Mouse (Mus musculus) forebrain, embryonic 16.5 days (tissue): ENCODE measurements around the gene Irf7. TPM values are rescaled to one million over a fixed set of nuclear protein-coding genes. Genes with fewer than 3 reads are reported as not detected.

Experiments
- ATAC-seq: fragments of 200-750 bp; cut with Nextera tagmentation; 2 replicates; pipeline ENCODE4 v1.8.0; 2017; ENCODE audit warnings: mild to moderate bottlenecking, moderate library complexity
- H3K27ac ChIP-seq: fragments of 300-500 bp; sonication (generic); 2 replicates; pipeline ENCODE4 v1.5.1; 2014; ENCODE audit warnings: low read length, control low read depth
- H3K27me3 ChIP-seq: fragments of 300-500 bp; sonication (generic); replicated peaks from 2 replicates; pipeline ENCODE4 v1.6.1; 2014; ENCODE audit warnings: low read length; ENCODE audit not compliant: control insufficient read depth, insufficient read depth
- H3K36me3 ChIP-seq: fragments of 300-500 bp; sonication (generic); 2 replicates; pipeline ENCODE4 v1.6.1; 2014; ENCODE audit not compliant: control insufficient read depth, insufficient read depth
- H3K4me1 ChIP-seq: fragments of 300-500 bp; sonication (generic); replicated peaks from 2 replicates; pipeline ENCODE4 v1.6.1; 2014; ENCODE audit warnings: low read length; ENCODE audit not compliant: control insufficient read depth, insufficient read depth
- H3K4me2 ChIP-seq: fragments of 300-500 bp; sonication (generic); 2 replicates; pipeline ENCODE4 v1.6.1; 2014; ENCODE audit warnings: mild to moderate bottlenecking, low read length, control low read depth
- H3K4me3 ChIP-seq: fragments of 300-500 bp; sonication (generic); replicated peaks from 2 replicates; pipeline ENCODE4 v1.5.1; 2014; ENCODE audit warnings: mild to moderate bottlenecking, low read length, control low read depth
- H3K9ac ChIP-seq: fragments of 300-500 bp; sonication (generic); replicated peaks from 2 replicates; pipeline ENCODE4 v1.6.1; 2014; ENCODE audit warnings: low read depth, low read length, control low read depth
- H3K9me3 ChIP-seq: fragments of 300-500 bp; sonication (generic); 2 replicates; pipeline ENCODE4 v1.6.1; 2016; ENCODE audit warnings: low read length; ENCODE audit not compliant: control insufficient read depth
- WGBS: fragments of 180-500 bp; shearing (Covaris S2); extraction: QIAGEN DNeasy Blood & Tissue Kit; methylation state at CpG from one replicate; pipeline ENCODE4 v1.1.7; 2014; 5-methylcytosine and 5-hydroxymethylcytosine counted together
- polyA plus RNA-seq: library from polyadenylated mRNA; unstranded; fragments of >200 nt; fragmentation: Nextera tagmentation; extraction: Ambion mirVana; gene quantifications from 2 replicates; pipeline ENCODE4 v1.2.1, GENCODE M21; 2015

The Irf7 gene
- 0.76 and 1.9 TPM in 2 replicates for polyA plus RNA-seq

DNA sequence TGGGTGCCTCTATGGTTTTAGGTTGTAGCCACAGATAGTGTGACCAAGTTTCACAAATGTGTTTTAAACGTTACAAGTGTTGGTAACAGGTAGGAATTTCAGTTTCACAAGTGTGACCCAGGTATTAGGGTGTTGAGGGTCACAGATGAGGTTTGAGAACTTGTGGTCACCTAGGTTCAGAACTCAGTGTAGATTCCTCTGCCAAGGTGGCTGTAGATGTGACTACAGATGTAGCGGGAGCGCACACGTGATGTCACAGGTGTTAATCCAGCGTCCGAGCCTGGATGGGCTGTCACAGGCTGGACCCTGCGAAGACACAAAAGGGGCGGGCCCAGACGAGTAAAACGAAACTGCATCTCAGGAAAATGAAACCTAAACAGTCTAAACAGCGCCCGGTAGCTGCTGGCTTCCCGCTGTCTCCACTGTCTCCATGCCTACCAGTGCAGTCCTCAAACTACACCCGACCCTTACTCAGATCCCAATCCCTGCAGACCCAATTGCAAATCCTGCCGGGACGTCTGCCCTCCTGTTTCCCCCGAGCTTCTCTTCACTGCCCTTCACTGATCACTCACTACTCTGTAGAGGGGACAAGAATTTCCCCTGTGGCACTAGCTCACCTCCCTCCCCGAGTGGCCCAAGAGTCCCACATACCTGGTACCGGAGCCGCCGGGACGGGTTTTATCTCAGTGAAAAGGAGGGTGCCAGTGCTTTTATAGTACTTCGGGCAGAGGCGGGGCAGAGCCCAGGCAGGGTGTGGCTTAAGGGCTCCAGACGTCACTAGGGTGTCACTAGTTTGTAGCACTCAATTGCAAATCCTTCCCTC is at the start of gene Irf7:
Irf7 (minus strand) TSS at position 743 of the 823 bp plus-strand sequence.
- 10% methylated on average over 25 of the region's 25 CpGs for WGBS

DNA sequence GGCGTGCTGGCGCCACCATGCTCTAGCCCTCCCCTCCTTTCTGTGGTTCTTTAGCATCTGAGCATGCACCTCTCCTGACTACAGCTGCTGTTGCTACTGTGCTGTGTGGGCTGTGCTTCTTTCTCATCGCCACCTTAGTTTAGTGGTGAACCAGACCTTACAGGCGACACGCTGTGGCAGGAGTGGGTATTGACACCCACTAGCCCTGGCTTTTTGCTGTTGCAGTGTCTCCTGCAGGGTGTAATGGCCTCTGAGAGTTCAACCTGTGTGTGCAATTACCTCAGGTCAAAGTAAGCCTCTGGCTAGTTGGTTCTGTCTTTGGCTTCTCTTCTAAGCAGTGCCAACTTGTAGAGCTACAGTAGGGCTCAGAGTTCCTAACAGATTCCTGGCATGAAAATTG is 49.7 kb upstream of the Irf7 start:
- no peak for ATAC-seq
- Histone ChIP-seq H3K4me1 (no peaks in the 10 kb centered on the region), H3K27me3 (no peaks in the 10 kb centered on the region), H3K9me3 (no peaks in the 10 kb centered on the region), H3K36me3 (peaks cover 57% of the 10 kb centered on the region), H3K4me2 (no peak overlapping the region), H3K27ac (no peak overlapping the region), H3K4me3 (no peak overlapping the region), H3K9ac (no peak overlapping the region)
- WGBS = 74% methylated on average over 5 of the region's 5 CpGs

More for the DNA sequence above, at the start of gene Irf7:
- H3K4me1 ChIP-seq = peaks cover 5% of the 10 kb centered on the region
- no peaks in the 10 kb centered on the region for H3K9me3 ChIP-seq
- ATAC-seq = no peak
- H3K27ac ChIP-seq = no peak within 1 kb of the TSS
- H3K27me3 ChIP-seq = no peaks in the 10 kb centered on the region
- peak within 1 kb of the TSS; percentile 36 for H3K4me3 ChIP-seq
- H3K9ac ChIP-seq = peak within 1 kb of the TSS; percentile 51
- peaks cover 24% of the 10 kb centered on the region for H3K36me3 ChIP-seq
- H3K4me2 ChIP-seq = peak within 1 kb of the TSS; percentile 56

DNA sequence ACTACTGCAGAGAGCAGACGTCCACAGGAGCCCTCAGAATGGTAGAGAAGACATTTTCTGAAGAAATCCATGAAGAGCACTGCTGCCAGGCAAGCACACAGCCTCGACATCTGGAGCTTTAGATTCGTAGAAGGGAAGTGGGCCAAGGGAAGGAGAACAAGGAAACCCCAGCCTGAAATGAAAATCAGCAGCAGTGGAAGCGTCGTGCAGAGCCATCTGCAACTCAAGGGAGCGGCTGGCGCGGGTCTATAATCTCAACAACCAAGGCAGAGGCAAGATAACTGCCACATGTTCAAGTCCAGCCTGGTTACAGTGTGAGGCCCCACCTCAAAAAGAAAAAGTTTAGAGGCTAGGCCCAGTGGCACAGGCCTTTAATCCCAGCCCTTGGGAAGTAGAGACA is 48.8 kb upstream of the Irf7 start:
- WGBS = 90% methylated on average over 8 of the region's 8 CpGs

DNA sequence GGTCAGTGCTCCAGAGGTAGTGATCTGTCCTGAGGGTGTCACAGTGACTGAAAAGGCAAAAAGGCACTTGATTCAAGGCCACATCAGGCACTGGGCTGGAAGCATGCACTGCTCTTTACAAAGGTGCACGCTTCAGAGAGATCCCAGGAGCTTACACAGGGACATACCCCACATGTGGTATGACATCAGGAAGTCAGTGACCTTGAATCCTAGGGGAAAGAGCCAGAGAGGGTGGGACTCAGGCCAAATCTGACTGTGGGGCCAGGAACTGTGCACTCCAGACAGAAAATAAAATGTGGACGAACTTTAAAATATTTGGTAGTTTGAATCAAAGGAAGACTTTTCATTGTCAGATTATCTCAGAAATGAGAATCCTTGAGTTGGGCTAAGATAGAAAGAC is 48.1 kb upstream of the Irf7 start:
- WGBS = 93% methylated on average over 2 of the region's 2 CpGs
- Histone ChIP-seq H3K9ac (no peak overlapping the region), H3K4me1 (no peaks in the 10 kb centered on the region), H3K36me3 (peaks cover 58% of the 10 kb centered on the region), H3K4me2 (no peak overlapping the region), H3K27ac (no peak overlapping the region), H3K27me3 (no peaks in the 10 kb centered on the region), H3K9me3 (no peaks in the 10 kb centered on the region), H3K4me3 (no peak overlapping the region)
- no peak for ATAC-seq

More for the DNA sequence above, 48.8 kb upstream of the Irf7 start:
- ATAC-seq = no peak
- H3K4me3 ChIP-seq = no peak overlapping the region
- no peaks in the 10 kb centered on the region for H3K27me3 ChIP-seq
- H3K9ac ChIP-seq = no peak overlapping the region
- H3K36me3 ChIP-seq = peaks cover 55% of the 10 kb centered on the region
- H3K27ac ChIP-seq = no peak overlapping the region
- H3K9me3 ChIP-seq = no peaks in the 10 kb centered on the region
- no peaks in the 10 kb centered on the region for H3K4me1 ChIP-seq
- H3K4me2 ChIP-seq = no peak overlapping the region

DNA sequence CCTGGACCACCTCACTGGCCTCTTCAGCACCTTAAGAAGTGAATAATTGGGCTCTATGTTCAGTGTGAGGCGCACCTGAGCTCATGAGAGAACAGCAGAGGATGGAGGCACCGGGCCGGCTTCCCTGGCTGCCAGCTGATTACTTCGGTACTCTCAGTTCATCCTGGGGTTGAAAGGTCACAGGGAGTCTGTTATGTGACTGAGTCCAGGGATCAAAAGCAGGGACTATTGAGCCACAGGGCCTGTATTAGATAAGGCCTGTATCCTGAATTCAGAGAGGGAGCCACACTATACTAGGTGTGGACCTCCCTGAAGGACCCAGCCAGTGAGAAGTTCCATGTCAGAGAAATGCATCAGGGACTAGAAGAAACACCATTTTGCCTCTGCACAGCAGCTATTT is 38.3 kb upstream of the Irf7 start:
- H3K36me3 ChIP-seq = peaks cover 53% of the 10 kb centered on the region
- WGBS = 94% methylated on average over 4 of the region's 4 CpGs
- no peak overlapping the region for H3K9ac ChIP-seq
- no peak overlapping the region for H3K27ac ChIP-seq
- H3K27me3 ChIP-seq = no peaks in the 10 kb centered on the region
- no peaks in the 10 kb centered on the region for H3K4me1 ChIP-seq
- H3K4me2 ChIP-seq = no peak overlapping the region
- H3K4me3 ChIP-seq = no peak overlapping the region
- H3K9me3 ChIP-seq = no peaks in the 10 kb centered on the region
- ATAC-seq = no peak

DNA sequence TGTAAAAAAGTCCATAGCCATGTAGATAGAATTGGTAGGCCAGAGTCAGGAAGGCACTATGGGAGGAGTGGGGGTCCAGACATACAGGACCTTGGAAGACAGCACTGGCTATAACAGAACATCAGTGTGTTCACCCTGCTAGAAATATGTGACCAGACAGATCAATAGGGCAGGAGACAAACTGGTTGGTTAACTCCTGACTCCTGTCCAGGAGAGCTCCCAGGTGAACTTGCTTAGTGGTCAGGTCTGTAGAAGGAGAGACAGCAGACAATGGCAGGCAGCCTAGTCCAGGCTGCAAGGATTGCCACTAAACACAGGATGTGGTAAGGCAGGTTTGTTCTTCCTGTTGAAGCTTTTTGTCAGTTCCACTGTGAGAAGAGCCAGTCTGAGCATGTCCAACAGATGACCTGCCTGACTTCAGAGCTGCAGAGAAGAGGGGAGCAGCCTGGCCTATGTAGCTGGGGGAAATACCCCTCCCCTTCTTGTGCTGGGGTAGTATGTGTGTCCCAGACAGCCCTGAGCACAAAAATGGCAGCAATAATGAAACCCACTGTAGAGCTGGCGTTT is 36.5 kb upstream of the Irf7 start:
- Histone ChIP-seq H3K9me3 (no peaks in the 10 kb centered on the region), H3K4me2 (no peak overlapping the region), H3K9ac (no peak overlapping the region), H3K27me3 (no peaks in the 10 kb centered on the region), H3K36me3 (peaks cover 43% of the 10 kb centered on the region), H3K27ac (no peak overlapping the region), H3K4me1 (no peaks in the 10 kb centered on the region), H3K4me3 (no peak overlapping the region)
- WGBS = 80% methylated on average over 1 of the region's 1 CpGs
- ATAC-seq = no peak

DNA sequence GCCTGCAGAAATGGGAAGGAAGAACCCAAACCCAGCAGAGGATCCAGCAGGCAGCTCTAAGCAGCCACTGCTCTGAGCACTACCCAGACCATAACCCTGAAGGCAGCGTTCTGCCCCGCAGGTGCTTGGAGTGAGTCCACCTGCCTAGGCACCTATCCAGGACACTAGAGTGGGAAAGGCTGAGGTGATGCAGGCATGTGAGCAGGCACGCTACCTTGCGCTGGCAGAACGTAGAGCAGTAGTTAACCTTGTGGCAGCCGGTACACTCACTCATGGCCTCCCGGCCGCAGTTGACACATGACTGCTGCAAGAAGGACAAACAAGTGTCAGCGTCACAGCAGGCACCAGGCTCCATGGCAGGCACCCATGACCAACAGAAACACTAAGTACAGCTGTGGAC is 35.1 kb upstream of the Irf7 start:
- H3K9me3 ChIP-seq = no peaks in the 10 kb centered on the region
- no peak overlapping the region for H3K4me2 ChIP-seq
- H3K9ac ChIP-seq = no peak overlapping the region
- H3K36me3 ChIP-seq = peaks cover 44% of the 10 kb centered on the region
- H3K4me1 ChIP-seq = no peaks in the 10 kb centered on the region
- ATAC-seq = no peak
- H3K4me3 ChIP-seq = no peak overlapping the region
- H3K27ac ChIP-seq = no peak overlapping the region
- no peaks in the 10 kb centered on the region for H3K27me3 ChIP-seq
- WGBS = 98% methylated on average over 9 of the region's 9 CpGs

DNA sequence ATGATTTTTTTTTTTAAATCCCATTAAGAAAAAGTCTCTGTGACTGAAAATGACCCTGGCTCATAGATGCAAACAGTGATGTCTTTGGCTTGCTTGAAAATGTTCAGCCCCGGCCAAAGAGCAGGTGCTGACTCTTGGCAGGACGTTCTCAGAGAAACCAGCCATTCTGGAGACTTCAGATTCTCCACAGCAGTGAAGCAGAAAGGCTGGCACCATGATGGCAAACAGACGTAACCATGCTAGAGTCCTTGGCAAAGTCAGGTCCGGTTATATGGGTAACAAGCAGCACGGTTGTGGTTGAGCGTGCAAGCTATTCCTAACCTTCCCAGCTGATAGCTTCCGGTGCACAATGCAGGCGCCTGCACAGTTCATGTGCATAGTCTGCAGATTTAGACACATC is 32.9 kb upstream of the Irf7 start:
- H3K27ac ChIP-seq = no peak overlapping the region
- H3K36me3 ChIP-seq = peaks cover 32% of the 10 kb centered on the region
- no peak overlapping the region for H3K9ac ChIP-seq
- H3K4me3 ChIP-seq = no peak overlapping the region
- no peak overlapping the region for H3K4me2 ChIP-seq
- H3K9me3 ChIP-seq = no peaks in the 10 kb centered on the region
- no peak for ATAC-seq
- H3K4me1 ChIP-seq = peaks cover 5% of the 10 kb centered on the region
- 95% methylated on average over 8 of the region's 8 CpGs for WGBS
- H3K27me3 ChIP-seq = peaks cover 15% of the 10 kb centered on the region

DNA sequence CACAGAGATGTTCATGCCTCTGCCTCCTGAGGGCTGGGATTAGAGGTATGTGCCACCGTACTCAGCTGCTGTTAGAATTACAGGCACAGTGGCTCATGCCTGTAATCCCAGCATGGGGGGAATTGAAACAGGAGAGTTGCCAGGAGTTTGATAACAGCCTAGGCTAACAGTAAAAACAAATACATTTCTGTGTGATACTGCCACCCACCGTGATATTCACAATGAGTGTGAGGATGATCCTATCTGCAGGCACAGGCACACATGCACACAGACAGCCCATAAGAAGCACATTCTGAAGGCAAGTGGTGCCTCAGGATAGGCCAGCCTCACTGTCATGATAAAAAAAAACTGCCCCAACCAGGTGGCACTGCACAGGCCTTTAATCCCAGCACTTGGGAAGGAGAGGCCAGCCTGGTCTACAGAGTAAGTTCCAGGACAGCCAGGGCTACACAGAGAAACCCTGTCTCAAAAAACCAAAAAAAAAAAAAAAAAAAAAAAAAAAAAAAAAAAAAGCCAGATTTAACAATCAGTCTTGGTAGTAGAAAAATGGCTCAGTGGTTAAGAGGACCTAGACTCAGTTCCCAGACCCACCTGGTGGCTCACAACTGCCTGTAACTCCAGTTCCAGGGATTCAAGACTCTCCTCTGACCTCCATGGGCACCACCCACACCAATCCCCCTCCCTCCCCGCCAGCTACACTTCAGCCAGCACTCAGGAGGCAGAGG is 31.8 kb upstream of the Irf7 start:
- Histone ChIP-seq H3K9me3 (no peaks in the 10 kb centered on the region), H3K27me3 (peaks cover 24% of the 10 kb centered on the region), H3K4me1 (peaks cover 12% of the 10 kb centered on the region), H3K4me3 (no peak overlapping the region), H3K4me2 (no peak overlapping the region), H3K36me3 (peaks cover 25% of the 10 kb centered on the region), H3K9ac (no peak overlapping the region), H3K27ac (no peak overlapping the region)
- 90% methylated on average over 3 of the region's 3 CpGs for WGBS
- no peak for ATAC-seq
